Mouse (Mus musculus): ENCODE results near the gene Ccdc136. TPM values are rescaled to one million over a fixed set of nuclear protein-coding genes. Genes with fewer than 3 reads are reported as not detected.
A peak's percentile ranks its signal among the peaks of the same experiment; 100 is the strongest.

Ccdc136 gene
- total RNA-seq, 1 experiment from 2014 or later = 0.67 TPM

DNA sequence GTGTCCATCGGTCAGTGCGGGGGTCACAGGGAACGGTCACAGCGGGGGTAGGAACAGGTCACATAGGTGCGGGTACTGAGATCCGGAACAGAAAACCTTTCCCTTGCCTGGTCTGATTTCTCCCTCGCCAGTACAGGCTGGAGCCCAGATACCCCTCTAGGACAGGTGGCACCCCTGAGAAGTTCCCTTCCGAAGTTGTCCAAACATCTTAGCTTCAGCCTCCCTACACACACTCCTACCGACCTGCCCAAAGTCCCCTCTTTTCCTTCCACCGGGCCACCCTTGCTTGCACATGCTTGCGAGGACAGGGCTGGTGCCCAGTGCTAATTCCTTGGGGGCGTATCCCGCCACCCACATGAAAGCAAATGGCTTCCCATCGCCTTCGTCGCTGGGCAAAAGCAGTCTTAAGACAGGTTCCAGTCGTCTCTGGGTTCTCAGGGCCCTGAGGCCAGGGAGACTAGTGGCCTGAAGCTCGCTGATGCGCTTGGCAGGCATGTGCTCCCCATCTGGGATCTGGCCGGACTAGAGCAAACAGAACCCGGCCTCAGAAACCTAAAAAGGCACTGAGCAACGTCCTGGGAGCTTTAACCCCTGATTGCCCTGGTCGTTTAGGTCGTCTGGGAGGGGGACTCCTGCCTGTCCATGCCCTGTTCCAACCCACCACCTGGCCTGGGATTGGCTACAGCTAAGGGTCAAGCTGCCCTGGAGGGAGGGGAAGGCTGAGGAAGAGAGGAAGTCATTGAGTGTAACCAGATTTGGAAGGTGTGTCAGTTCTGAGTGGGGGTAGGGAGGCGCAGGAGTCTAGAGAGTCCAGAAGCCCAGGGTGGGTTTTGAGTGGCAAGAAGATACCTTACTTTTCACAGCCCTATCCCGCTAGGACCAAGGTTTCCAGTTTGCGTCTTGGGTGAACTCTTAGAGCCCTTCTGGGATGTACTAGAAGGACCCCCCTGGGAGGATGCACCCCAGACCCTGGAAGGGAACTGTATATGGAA is 38.0 kb downstream of the Ccdc136 start:
- ATAC-seq (replicated peaks; ENCODE audit: insufficient number of reproducible peaks, low FRiP score, low TSS enrichment, poor library complexity, severe bottlenecking) = no peak

DNA sequence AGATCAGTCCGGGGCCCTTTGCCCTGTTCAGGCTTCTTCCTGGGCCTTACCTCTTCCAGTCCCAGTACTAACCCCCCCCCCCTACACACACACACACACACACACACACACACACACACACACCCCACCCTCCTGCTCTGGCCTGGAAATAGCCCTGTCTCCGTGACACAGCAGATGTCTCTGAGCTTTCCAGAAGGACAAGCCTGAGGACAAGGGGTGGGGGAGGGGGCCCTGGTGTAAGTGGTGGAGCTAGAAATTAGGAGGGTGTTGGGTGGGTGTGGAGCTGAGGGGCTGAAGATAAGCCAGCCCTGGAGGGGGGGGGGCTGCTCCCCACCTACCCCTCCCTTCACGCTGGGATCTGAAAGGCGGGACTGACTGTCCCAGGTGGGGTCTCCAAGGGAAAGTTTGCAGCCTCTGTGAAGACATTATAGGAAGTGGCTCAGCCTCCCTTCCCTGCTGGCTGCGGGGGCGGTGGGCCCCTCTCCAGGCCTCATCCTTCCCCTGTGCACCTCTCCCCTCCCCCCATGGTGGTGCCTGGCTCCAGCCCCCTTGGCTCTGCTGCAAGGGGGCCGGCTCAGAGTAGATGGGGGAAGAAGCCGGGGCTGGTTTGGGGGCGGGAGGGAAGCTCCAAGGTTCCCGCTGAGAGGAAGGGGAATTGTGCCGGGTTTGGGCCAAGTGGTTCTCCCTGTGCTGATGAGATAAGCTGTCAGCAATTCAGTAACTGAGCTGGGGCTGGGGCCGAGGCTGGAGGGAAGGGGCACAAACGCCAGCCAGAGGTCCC is 39.0 kb downstream of the Ccdc136 start:
- ATAC-seq (replicated peaks; ENCODE audit: insufficient number of reproducible peaks, low FRiP score, low TSS enrichment, poor library complexity, severe bottlenecking) = no peak

GRCm38 (mm10) chr6:29435940-29436451 is 39.9 kb downstream of the Ccdc136 start:
- ATAC-seq (replicated peaks; ENCODE audit: insufficient number of reproducible peaks, low FRiP score, low TSS enrichment, poor library complexity, severe bottlenecking) = no peak

GRCm38 (mm10) chr6:29436461-29436934 is 40.4 kb downstream of the Ccdc136 start:
- ATAC-seq (replicated peaks; ENCODE audit: insufficient number of reproducible peaks, low FRiP score, low TSS enrichment, poor library complexity, severe bottlenecking) = no peak

DNA sequence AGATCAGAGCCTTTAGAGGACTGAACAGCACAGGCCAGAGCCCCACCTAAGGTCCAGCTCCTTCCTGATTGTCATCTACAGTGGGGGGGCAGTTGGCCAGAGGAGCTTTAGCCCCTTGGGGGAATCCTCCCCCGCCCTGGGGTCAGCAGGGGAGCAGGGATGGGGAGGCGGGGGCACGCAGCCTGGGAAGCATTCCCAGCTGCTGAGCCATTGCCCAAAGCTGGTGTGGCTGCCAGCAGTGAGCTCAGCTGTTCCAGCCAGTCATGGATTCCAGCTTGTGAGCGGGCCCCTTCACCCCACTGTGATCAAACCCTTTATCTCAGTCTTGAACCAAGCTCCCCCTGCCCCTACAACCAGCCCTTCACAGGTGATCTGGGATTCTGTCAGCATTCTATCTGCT is 43.1 kb downstream of the Ccdc136 start:
- ATAC-seq (replicated peaks; ENCODE audit: insufficient number of reproducible peaks, low FRiP score, low TSS enrichment, poor library complexity, severe bottlenecking) = no peak

DNA sequence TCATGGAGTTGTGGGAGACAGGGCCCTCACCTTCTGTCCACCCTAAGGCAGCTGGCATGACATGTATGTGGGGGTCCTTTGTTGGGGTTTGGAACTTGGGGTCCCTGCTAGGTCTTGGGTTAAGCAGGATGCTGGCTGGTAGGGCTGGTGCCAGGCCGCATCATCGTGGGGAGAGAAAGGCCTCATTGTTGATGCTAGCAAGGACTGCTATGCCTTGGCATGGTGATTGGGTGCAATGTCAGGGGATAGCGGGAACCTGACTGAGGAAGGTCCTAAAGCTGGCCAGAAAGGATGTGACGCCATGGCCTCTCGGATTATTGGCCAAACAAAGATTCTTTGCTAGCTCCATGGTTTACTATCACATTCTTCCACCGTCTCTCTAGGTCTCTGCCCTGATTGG is 43.7 kb downstream of the Ccdc136 start:
- no peak for ATAC-seq (replicated peaks; ENCODE audit: insufficient number of reproducible peaks, low FRiP score, low TSS enrichment, poor library complexity, severe bottlenecking)

DNA sequence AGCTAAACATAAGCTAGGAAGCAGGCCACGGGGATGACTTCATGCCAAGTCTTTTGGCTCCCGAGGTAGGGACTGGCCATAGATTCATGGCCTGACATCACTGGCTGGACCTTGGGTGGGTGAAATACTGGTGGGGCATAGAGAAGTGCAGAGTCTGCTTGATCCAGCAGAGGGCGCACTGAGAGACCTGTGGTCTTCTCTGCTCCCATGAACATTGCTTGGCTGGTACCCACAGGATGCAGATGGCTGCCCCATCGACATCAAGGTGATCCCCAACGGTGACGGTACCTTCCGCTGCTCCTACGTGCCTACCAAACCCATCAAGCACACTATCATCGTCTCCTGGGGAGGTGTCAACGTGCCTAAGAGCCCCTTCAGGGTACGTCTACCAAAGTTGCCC is 48.7 kb downstream of the Ccdc136 start:
- ATAC-seq (replicated peaks; ENCODE audit: insufficient number of reproducible peaks, low FRiP score, low TSS enrichment, poor library complexity, severe bottlenecking) = no peak

DNA sequence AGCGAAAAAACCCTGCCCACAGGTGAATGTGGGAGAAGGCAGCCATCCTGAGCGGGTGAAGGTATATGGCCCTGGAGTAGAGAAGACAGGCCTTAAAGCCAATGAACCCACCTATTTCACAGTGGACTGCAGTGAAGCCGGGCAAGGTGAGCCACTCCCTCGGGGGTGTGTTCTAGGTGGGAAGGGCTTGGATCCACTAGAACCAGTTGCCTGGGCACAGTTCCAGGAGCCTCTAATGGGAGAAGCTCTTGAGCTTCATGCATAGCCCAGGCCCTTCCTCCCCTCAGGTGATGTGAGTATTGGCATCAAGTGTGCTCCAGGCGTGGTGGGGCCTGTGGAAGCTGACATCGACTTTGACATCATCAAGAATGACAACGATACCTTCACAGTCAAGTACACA is 49.2 kb downstream of the Ccdc136 start:
- ATAC-seq (replicated peaks; ENCODE audit: insufficient number of reproducible peaks, low FRiP score, low TSS enrichment, poor library complexity, severe bottlenecking) = no peak

DNA sequence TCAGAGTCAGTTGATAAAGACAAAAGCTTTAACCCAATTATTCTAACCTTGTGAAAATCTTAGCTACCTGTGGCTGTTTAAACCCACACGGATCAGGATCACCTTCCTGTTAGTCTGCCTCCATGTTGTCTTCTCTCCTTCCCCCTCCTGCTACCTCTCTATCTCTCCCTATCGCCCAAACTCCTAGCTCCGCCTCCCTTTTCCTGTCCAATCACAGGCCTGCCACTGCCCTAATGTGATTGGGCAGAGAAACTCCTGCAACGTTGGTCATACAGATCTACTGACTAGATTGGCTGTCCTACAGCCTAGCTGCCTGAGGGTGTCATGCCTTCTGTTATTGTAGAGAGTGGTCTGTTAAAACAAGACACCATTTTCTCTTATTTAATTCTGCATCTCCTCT is 53.7 kb downstream of the Ccdc136 start:
- ATAC-seq (replicated peaks; ENCODE audit: insufficient number of reproducible peaks, low FRiP score, low TSS enrichment, poor library complexity, severe bottlenecking) = no peak

- no peak for ATAC-seq (replicated peaks; ENCODE audit: insufficient number of reproducible peaks, low FRiP score, low TSS enrichment, poor library complexity, severe bottlenecking)
These were observed 54.6 kb downstream of the Ccdc136 start for GRCm38 (mm10) chr6:29450667-29451066.

DNA sequence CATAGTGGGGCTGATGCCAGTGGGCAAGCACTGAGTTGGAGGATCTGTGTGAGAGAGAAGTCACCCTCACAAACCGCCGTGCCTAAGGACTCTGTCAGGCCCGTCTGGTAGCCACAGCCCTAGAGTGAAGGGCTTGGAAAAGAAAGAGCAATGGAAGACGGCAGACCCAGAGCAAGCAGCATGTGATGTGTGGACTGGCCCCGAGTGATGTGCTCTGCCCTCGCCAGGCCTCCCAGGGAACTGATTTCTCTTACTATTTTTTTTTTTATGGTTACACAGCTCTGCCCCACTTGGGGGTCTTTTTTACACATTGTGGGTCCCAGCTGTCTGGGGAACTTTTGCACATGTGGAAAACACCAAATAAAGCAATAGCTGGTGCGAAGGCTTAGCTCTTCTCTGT is 65.4 kb downstream of the Ccdc136 start:
- no peak for ATAC-seq (replicated peaks; ENCODE audit: insufficient number of reproducible peaks, low FRiP score, low TSS enrichment, poor library complexity, severe bottlenecking)

DNA sequence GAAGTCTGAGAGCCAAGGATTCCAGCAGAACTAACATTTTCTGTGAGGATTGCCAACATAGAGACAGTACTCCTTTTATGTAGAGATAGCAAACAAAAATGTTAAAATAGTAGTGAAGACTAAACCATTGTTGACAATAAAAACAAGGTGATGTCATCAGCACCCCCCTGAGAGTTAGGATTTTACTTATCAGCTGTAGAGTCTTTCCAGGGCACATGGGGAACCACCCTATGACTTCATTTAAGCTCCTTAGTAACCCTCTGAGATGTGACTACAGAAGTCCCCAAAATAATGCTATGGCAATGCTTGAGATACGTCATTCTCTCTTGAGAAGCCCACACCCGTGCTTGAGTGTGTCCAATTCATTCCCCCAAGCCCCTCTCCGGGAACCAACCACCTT is 67.3 kb downstream of the Ccdc136 start:
- no peak for ATAC-seq (replicated peaks; ENCODE audit: insufficient number of reproducible peaks, low FRiP score, low TSS enrichment, poor library complexity, severe bottlenecking)

DNA sequence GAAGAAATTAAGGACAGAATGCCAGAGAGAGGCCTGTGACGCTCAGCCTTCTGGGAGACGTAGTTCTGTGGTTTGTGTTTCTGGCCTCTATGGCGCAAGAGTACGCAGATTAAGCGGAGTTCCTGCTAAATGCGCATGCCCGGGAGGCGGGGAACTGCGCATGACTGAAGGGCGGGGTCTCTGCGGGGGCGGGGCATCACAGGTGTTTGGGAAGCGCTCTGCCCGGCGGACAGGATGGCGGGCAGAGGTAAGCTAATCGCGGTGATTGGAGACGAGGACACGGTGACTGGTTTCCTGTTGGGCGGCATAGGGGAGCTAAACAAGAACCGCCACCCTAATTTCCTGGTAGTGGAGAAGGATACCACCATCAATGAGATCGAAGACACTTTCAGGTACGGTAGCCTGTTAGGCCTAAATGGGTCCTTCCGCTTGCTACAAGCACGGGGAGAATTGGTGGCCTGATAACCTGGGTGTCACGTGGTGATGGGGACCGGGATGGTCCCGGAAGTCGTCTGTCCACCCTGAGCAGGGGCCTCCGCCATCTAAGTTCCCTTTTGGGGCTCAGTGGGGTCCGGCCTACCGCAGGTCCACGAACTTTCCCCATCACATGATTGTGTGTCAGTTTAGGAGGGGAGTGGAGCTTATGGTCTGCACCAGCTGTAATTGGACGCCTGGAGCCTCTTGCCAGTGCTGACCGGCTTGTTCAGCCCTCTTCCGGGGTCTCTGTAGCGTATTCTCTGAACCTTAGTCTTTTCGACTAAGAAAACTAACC is 71.7 kb downstream of the Ccdc136 start, which contains the start of gene Atp6v1f:
Atp6v1f (plus strand) TSS at position 136 of the 772 bp plus-strand sequence.
- ATAC-seq (replicated peaks; ENCODE audit: insufficient number of reproducible peaks, low FRiP score, low TSS enrichment, poor library complexity, severe bottlenecking) = peak; percentile 93

DNA sequence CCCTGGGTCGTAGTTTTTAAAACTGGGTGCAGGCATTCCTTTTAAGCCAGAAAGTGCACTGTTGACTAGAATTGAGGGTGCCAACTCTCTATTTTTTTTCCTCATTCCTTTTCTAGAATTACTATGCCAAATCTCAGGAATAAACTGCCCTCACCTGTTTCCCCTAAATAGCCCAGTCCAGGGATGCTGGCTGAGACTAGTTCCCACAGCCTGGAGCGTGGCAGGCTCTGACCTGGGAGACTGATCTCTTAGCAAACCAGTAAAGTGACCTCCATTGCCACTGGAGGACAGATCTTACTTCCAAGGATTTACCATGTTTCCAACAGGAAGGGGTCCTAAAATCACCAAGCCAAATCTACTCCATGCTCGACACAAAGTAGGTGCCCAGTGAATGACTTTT is 72.7 kb downstream of the Ccdc136 start:
- ATAC-seq (replicated peaks; ENCODE audit: insufficient number of reproducible peaks, low FRiP score, low TSS enrichment, poor library complexity, severe bottlenecking) = no peak

- ATAC-seq (replicated peaks; ENCODE audit: insufficient number of reproducible peaks, low FRiP score, low TSS enrichment, poor library complexity, severe bottlenecking) = no peak
These were observed 75.0 kb downstream of the Ccdc136 start, which contains the start of gene Atp6v1fnb for GRCm38 (mm10) chr6:29471137-29471536. Gene Atp6v1fnb, plus strand, starts transcription at chr6:29471437.

- peak; percentile 52; the same call in 1 of the 2 replicates for ATAC-seq (replicated peaks; ENCODE audit: insufficient number of reproducible peaks, low FRiP score, low TSS enrichment, poor library complexity, severe bottlenecking)
These were observed 78.0 kb downstream of the Ccdc136 start for GRCm38 (mm10) chr6:29473941-29474691.

GRCm38 (mm10) chr6:29474736-29475135 is 78.6 kb downstream of the Ccdc136 start:
- ATAC-seq (replicated peaks; ENCODE audit: insufficient number of reproducible peaks, low FRiP score, low TSS enrichment, poor library complexity, severe bottlenecking) = no peak
